Mouse (Mus musculus): ENCODE measurements around the gene Ranbp3l. TPM values are rescaled to one million over a fixed set of nuclear protein-coding genes. Genes with fewer than 3 reads are reported as not detected.

Gene Ranbp3l
- polyA plus RNA-seq, 1 experiment = not detected

DNA sequence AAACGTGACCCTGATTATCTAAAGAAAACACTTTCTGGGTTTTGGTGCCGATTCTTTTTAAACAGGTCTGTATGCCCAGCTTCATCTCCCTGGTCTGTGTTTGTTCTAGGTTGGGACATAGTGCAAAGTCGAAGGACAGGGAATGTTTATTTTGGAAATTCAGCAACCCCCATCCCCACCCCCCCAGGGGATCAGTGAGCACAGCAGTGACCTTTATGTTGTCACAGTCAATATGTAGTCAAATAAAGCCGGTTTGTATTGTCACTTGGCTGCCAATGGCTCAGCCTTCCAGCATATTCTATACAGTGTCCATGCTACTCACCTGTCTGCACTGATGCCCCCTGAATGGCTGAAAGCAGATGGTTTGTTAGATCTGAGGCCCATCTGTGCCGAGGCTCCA is 146.8 kb downstream of the Ranbp3l start:
- Histone ChIP-seq H3K4me3 (ENCODE audit: control insufficient read depth, low read depth, low read length) (no peak overlapping the region), H3K27me3 (ENCODE audit: control insufficient read depth, insufficient read depth, low read length) (no peaks in the 10 kb centered on the region), H3K36me3 (ENCODE audit: control insufficient read depth, insufficient read depth, low read length) (no peaks in the 10 kb centered on the region), H3K4me1 (ENCODE audit: control insufficient read depth, insufficient read depth, low read length) (no peaks in the 10 kb centered on the region; the same call in 1 of the 2 replicates), H3K27ac (ENCODE audit: control insufficient read depth, insufficient read depth, low read depth, low read length) (no peak overlapping the region)
- TF ChIP-seq POLR2A (IDR thresholded peaks at IDR 0.05; ENCODE audit: control insufficient read depth, low read depth, low read length) = no peak
- no peak for TF ChIP-seq CTCF (IDR thresholded peaks at IDR 0.05; ENCODE audit: control insufficient read depth, insufficient read depth, insufficient replicate concordance, low read depth, low read length)

Other genes starting within 250 kb of the Ranbp3l start
- gene Nadk2, start 103.3 kb downstream of the Ranbp3l start, polyA plus RNA-seq (2012; rRNA removed) = 33.2 and 38.8 TPM in 2 replicates
- gene Lmbrd2, start 172.6 kb downstream of the Ranbp3l start, polyA plus RNA-seq (2012; rRNA removed) = 15.7 and 23.8 TPM in 2 replicates
- gene Skp2, start 187.5 kb downstream of the Ranbp3l start, polyA plus RNA-seq (2012; rRNA removed) = 142 and 149 TPM in 2 replicates